Mouse (Mus musculus) kidney, postnatal 0 days (tissue): ENCODE measurements around the gene 4921517D22Rik. TPM values are rescaled to one million over a fixed set of nuclear protein-coding genes. Genes with fewer than 3 reads are reported as not detected.
"Not testable (repeated sequence)": the region's sequence is repeated elsewhere in the genome, so short reads cannot be mapped to it uniquely, and the experiment has no call there.

Source experiments
- ATAC-seq: fragments of 200-750 bp; cut with Nextera tagmentation; replicated peaks from 2 replicates; pipeline ENCODE4 v1.8.0; 2017; ENCODE audit warnings: low read depth, moderate number of reproducible peaks, moderate TSS enrichment, moderate library complexity; ENCODE audit not compliant: low FRiP score
- DNase-seq: peaks from one replicate; pipeline ENCODE4 v3.0.0-alpha.2; 2016; ENCODE audit warnings: low spot score
- H3K27ac ChIP-seq: fragments of 300-500 bp; sonication (generic); 2 replicates; pipeline ENCODE4 v1.5.1; 2014; ENCODE audit warnings: mild to moderate bottlenecking
- H3K27me3 ChIP-seq: fragments of 300-500 bp; sonication (generic); 2 replicates; pipeline ENCODE4 v1.6.1; 2014; ENCODE audit warnings: low read length, mixed read lengths; ENCODE audit not compliant: insufficient read depth
- H3K36me3 ChIP-seq: fragments of 300-500 bp; sonication (generic); 2 replicates; pipeline ENCODE4 v1.6.1; 2014; ENCODE audit warnings: low read length, mixed read lengths; ENCODE audit not compliant: insufficient read depth
- H3K4me1 ChIP-seq: fragments of 300-500 bp; sonication (generic); replicated peaks from 2 replicates; pipeline ENCODE4 v1.6.1; 2014; ENCODE audit warnings: antibody characterized with exemption, low read length, mixed read lengths; ENCODE audit not compliant: insufficient read depth
- H3K4me2 ChIP-seq: fragments of 300-500 bp; sonication (generic); 2 replicates; pipeline ENCODE4 v1.6.1; 2014; ENCODE audit warnings: mild to moderate bottlenecking, low read length, moderate library complexity, mixed read lengths
- H3K4me3 ChIP-seq: fragments of 300-500 bp; sonication (generic); replicated peaks from 2 replicates; pipeline ENCODE4 v1.5.1; 2014; ENCODE audit warnings: low read depth, low read length
- H3K9ac ChIP-seq: fragments of 300-500 bp; sonication (generic); 2 replicates; pipeline ENCODE4 v1.6.1; 2014; ENCODE audit warnings: low read depth, low read length
- H3K9me3 ChIP-seq: fragments of 300-500 bp; sonication (generic); replicated peaks from 2 replicates; pipeline ENCODE4 v1.6.1; 2016; ENCODE audit warnings: low read length, inconsistent platforms, mixed read lengths
- CTCF ChIP-seq: IDR thresholded peaks from 2 replicates; pipeline ENCODE4 v1.5.1; 2016; ENCODE audit warnings: antibody characterized with exemption, low read depth, mild to moderate bottlenecking, moderate library complexity
- WGBS: fragments of 180-500 bp; shearing (Covaris S2); extraction: QIAGEN DNeasy Blood & Tissue Kit; methylation state at CpG from one replicate; pipeline ENCODE4 v1.1.7; 2014; 5-methylcytosine and 5-hydroxymethylcytosine counted together
- polyA plus RNA-seq: library from polyadenylated mRNA; unstranded; fragments of >200 nt; fragmentation: Nextera tagmentation; extraction: Ambion mirVana; gene quantifications from 2 replicates; pipeline ENCODE4 v1.2.1, GENCODE M21; 2015

Gene 4921517D22Rik
- polyA plus RNA-seq = not detected in 2 replicates

DNA sequence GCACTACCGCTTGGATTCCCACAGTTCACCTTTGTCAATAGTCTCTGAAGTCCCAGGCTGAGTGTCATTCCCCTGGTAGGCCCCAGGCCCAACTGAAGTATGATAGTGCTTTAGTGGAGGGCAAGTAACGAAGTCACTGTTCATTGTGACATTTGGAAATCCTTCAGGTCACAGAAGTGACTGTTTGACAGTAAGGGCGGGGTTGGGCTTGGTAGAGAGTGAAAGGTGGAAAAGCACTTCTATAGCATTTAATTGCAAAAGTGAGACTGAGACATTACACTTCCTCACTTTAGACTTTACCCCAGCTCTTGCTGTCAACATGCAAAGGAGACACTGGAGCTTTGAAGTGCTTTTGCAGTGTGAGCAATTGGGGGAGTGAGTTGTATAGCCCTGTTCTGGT lies at the start of gene 4921517D22Rik:
4921517D22Rik (minus strand) TSS at position 101 of the 400 bp plus-strand sequence.
- no peak for TF ChIP-seq CTCF
- Histone ChIP-seq H3K4me2 (no peak within 1 kb of the TSS), H3K36me3 (no peaks in the 10 kb centered on the region), H3K9ac (no peak within 1 kb of the TSS), H3K4me1 (no peaks in the 10 kb centered on the region), H3K9me3 (no peaks in the 10 kb centered on the region), H3K27me3 (no peaks in the 10 kb centered on the region), H3K4me3 (no peak within 1 kb of the TSS), H3K27ac (no peak within 1 kb of the TSS)
- ATAC-seq = no peak
- no peak for DNase-seq
- WGBS = 92% methylated on average over 3 of the region's 3 CpGs

DNA sequence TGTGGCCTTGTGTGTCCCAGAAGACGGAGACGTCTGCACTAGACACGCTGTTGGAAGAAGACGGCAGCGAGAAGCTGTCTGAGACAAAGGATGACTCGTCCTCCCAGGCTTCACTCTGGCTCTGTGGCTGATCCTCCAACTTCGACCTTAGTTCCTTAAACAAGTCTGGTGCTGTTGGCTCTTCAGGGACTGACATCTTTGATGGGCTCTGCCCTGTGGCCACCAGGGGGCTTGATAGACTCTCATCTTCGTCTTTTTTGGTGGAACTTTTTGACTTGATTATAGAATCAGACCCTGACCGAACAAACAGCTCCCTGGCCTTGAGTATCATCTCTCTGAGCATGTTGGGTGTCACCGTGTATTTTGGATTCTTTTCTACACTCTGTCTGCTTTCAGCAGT lies 47.8 kb upstream of the 4921517D22Rik start:
- ATAC-seq (no peak), DNase-seq (no peak)
- H3K9me3 ChIP-seq = no peaks in the 10 kb centered on the region
- H3K36me3 ChIP-seq = no peaks in the 10 kb centered on the region
- no peak overlapping the region for H3K27ac ChIP-seq
- H3K4me3 ChIP-seq = no peak overlapping the region
- TF ChIP-seq CTCF = peak; percentile 60
- 72% methylated on average over 10 of the region's 10 CpGs for WGBS
- no peaks in the 10 kb centered on the region for H3K4me1 ChIP-seq
- no peak overlapping the region for H3K9ac ChIP-seq
- no peak overlapping the region for H3K4me2 ChIP-seq
- H3K27me3 ChIP-seq = no peaks in the 10 kb centered on the region

DNA sequence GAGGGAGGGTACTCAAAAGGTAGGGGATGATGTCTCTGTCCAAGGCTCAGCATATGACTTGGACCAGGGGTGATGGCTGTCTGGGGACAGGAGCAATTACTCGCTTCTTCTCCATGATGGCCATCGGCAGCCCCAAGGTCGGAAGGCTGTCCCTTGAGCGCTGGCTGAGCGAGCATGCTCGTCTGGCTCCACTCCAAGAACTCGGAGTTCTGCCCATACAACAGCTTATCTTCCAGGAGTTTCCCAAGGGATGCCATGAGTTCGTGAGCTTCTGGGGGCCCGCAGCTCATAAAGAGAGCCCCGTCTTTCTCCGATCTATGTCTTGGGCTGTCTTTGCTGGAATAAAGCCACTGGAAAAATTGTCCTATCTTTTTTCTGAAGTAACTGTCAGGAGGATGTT lies 47.2 kb upstream of the 4921517D22Rik start:
- no peak for TF ChIP-seq CTCF
- Histone ChIP-seq H3K36me3 (no peaks in the 10 kb centered on the region), H3K4me1 (no peaks in the 10 kb centered on the region), H3K9me3 (no peaks in the 10 kb centered on the region), H3K4me2 (no peak overlapping the region), H3K4me3 (no peak overlapping the region), H3K9ac (no peak overlapping the region), H3K27me3 (no peaks in the 10 kb centered on the region), H3K27ac (no peak overlapping the region)
- 66% methylated on average over 11 of the region's 11 CpGs for WGBS
- ATAC-seq (no peak), DNase-seq (no peak)

DNA sequence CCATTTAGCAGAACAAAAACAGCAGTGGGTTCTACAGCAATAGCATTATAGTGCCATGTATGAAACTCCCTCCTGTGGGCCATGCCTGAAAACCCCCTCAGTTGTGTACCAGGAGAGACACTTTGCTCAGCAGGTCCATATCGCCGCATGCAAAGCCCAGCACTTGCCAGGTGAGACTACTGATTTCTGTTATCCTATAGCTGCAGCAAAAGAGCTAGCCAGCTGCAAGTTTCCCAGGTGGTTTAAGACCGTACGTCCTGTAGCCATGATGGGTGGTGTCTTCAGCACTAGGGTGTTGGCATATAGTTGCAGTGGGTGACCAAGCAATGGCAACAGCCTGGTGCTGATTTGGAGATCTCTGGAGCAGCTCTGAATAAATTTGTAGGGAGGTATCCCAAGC lies 45.5 kb upstream of the 4921517D22Rik start:
- no peaks in the 10 kb centered on the region for H3K27me3 ChIP-seq
- H3K9ac ChIP-seq = no peak overlapping the region
- no peak overlapping the region for H3K4me2 ChIP-seq
- no peak for DNase-seq
- 91% methylated on average over 4 of the region's 4 CpGs for WGBS
- H3K4me1 ChIP-seq = no peaks in the 10 kb centered on the region
- no peaks in the 10 kb centered on the region for H3K36me3 ChIP-seq
- no peak overlapping the region for H3K4me3 ChIP-seq
- H3K9me3 ChIP-seq = no peaks in the 10 kb centered on the region
- TF ChIP-seq CTCF = no peak
- H3K27ac ChIP-seq = no peak overlapping the region
- ATAC-seq = no peak

DNA sequence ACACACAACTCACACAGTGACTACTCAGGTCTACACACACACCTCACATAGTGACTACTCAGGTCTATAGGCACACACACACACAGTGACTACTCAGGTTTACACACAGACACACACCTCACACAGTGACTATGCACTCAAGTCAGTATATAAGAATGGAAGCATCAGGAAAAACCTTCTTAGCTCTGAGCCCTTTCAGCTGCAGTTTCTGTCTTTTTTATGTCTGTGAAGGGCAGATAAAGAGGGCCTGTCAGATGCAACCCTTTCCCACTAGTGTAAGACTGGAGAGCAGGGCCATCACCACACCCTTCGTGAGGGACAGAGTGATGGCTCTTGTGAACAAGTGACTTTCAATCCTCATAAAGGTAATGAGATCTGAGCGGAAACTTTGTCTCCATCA lies 44.5 kb upstream of the 4921517D22Rik start:
- Histone ChIP-seq H3K4me2 (no peak overlapping the region), H3K9ac (no peak overlapping the region), H3K36me3 (no peaks in the 10 kb centered on the region), H3K4me3 (no peak overlapping the region), H3K4me1 (no peaks in the 10 kb centered on the region), H3K9me3 (no peaks in the 10 kb centered on the region), H3K27me3 (no peaks in the 10 kb centered on the region), H3K27ac (no peak overlapping the region)
- ATAC-seq = no peak
- no peak for DNase-seq
- TF ChIP-seq CTCF = no peak
- WGBS = 79% methylated on average over 2 of the region's 2 CpGs

DNA sequence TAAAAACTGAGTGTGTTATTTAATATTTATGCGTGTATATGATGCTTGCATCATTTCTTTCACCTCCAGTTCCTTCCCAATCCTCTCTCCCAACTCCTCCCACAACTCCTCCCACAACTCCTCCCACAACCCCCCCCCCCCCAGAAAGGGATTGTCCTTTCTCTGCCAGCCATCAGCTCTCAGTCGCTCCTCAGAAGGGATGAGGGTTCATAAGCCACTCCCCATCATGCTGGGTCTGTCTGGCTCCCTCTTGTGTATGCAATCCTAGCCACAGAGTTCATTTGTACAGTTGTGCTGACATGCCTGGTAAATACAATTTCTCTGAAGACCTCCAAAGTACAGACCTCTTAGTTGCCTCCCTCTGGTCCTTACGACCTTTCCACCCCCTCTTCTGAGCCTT lies 41.3 kb upstream of the 4921517D22Rik start:
- H3K27me3 ChIP-seq = no peaks in the 10 kb centered on the region
- H3K9me3 ChIP-seq = no peaks in the 10 kb centered on the region
- no peak overlapping the region for H3K27ac ChIP-seq
- peak; percentile 83 for DNase-seq
- H3K4me1 ChIP-seq = no peaks in the 10 kb centered on the region
- 27% methylated on average over 3 of the region's 3 CpGs for WGBS
- ATAC-seq = no peak; the same call in 1 of the 2 replicates
- H3K4me3 ChIP-seq = no peak overlapping the region
- peak; percentile 55; the same call in 1 of the 2 replicates for TF ChIP-seq CTCF
- no peak overlapping the region for H3K4me2 ChIP-seq
- H3K9ac ChIP-seq = no peak overlapping the region
- H3K36me3 ChIP-seq = no peaks in the 10 kb centered on the region

DNA sequence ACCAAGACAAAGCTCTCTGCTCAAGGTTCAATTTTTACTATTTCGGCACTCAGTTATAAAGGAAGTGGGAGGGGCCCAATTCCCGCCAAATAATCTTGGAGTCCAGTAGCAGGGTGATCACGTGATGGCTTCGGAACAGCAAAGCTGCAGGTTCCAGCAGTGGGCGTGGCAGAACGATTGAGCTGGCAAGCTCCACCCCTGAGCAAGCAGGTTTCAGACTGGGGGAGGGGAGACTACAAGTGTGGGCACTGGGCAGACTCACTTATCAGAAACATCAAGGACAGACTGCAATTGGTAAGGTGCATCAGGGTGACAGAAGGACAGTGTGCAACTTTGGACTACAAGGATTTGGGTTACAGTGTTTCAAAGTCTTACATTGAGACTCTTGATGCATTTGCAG lies 40.4 kb upstream of the 4921517D22Rik start:
- H3K9ac ChIP-seq, ATAC-seq, H3K4me3 ChIP-seq, DNase-seq, H3K36me3 ChIP-seq, H3K4me2 ChIP-seq, H3K27ac ChIP-seq, H3K27me3 ChIP-seq, H3K9me3 ChIP-seq, H3K4me1 ChIP-seq: not testable (repeated sequence)
- 30% methylated on average over 6 of the region's 6 CpGs for WGBS
